Mouse (Mus musculus): ENCODE data around the gene 1700016H13Rik.

Gene 1700016H13Rik

DNA sequence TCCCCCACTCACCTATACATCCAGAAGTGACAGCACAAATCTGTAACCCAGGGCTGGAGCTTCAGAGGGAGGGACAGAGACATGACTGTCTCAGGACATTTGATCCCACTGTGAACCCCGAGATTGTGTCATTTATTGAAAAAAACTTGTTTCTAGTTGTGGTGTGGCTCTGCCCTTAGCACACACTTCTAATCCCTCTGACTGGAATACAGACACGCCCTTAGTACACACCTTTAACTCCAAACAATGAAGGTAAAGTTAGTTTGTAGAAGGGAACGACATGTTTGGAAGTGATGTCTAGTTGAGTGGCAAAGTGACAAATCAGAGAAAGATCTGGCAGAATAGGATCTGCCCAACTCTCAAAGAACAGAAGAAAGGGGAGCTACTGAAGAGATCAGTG, 16.0 kb upstream of the 1700016H13Rik start:
- DNase-seq, result no peak

GRCm38 (mm10) chr5:103665876-103666275, 10.1 kb upstream of the 1700016H13Rik start:
- DNase-seq, result no peak

- DNase-seq, result no peak
These were observed 9.1 kb upstream of the 1700016H13Rik start for GRCm38 (mm10) chr5:103664932-103665331.

GRCm38 (mm10) chr5:103659571-103659970, 3.8 kb upstream of the 1700016H13Rik start:
- peak; percentile 9 to 36 for DNase-seq

- peak in 1 of 2 experiments; percentile 6 for DNase-seq
These were observed 3.1 kb upstream of the 1700016H13Rik start for GRCm38 (mm10) chr5:103658921-103659320.

GRCm38 (mm10) chr5:103654780-103655179, 1.0 kb downstream of the 1700016H13Rik start:
- DNase-seq, result no peak

DNA sequence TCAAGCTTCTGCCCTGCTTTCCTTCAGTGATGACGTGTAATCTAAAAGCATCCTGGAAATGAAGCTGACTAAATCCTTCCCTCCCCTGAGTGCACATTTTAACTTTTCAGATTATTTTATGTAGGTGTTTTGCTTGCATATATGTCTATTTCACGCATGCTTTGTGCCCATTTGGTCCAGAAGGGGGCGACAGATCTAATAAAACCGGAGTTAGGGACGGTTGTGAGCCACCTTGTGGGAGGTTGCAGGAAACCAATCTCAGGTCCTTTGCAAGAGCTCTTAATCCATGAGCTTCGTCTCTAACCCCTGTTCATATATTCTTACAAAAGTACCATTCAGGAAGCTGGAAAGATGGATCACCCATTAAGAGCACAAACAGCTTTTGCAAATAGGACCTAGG, 1.6 kb downstream of the 1700016H13Rik start:
- no peak for DNase-seq

DNA sequence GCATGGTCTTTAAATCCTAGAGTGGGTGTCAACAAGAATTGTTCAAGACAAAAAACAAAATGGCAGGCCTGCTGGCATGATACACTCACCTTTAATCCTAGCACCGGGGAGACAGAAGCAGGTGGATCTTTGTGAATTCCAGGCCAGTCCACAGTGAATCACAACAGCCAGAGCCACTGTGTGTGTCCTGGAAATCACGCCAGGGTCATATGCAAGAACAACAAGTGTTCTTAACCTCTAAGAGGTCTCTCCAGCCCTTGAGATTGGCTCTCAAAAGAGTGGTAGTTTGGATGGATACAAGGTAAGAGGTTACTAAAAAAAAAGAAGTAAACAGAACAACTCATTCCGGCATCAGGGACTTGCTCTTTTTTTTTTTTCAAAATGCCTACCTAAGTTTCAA, 8.5 kb downstream of the 1700016H13Rik start:
- DNase-seq, result no peak

DNA sequence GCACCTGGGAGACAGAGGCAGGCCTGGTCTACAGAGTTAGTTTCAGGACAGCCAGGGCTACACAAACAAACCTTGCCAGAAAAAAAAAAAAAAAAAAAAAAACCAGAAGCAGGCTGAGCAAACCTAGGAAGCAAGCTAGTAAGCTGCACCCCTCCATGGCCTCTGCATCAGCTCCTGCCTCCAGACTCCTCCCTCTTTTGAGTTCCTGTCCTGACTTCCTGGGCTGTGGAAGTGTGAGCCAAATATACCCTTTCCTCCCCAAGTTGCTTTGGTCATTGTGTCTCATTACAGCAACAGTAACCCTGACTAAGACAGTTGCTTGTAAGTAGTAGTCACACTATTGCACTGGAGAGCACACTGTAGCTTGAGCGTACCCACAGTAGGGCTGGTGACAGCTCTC, 11.6 kb downstream of the 1700016H13Rik start:
- no peak for DNase-seq

DNA sequence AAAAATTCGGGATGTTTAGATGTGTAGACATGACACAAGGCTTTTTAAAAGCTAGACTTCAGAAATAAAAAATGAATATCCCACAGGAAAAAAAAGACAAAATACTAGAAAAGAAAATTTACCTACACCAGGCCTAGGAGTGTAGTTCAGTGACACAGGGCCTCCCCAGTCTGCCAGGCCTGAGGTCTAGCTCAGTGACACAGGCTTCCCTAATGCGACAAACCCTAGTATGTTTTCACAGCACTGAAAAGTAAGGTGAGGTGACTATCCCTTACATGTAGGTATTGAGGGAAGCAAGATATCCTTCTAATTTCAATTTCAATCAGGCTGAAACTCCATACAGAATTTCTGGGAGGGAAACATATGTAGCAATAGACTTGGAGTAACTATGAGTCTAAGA, 18.6 kb downstream of the 1700016H13Rik start:
- no peak for DNase-seq

- DNase-seq, result no peak
These were observed 25.8 kb downstream of the 1700016H13Rik start for GRCm38 (mm10) chr5:103629854-103630580.

GRCm38 (mm10) chr5:103629111-103629764, 26.6 kb downstream of the 1700016H13Rik start, which contains the start of gene Slc10a6:
TSS of gene Slc10a6 (minus strand) at chr5:103629403.
- peak; percentile 6 to 16 for DNase-seq

DNA sequence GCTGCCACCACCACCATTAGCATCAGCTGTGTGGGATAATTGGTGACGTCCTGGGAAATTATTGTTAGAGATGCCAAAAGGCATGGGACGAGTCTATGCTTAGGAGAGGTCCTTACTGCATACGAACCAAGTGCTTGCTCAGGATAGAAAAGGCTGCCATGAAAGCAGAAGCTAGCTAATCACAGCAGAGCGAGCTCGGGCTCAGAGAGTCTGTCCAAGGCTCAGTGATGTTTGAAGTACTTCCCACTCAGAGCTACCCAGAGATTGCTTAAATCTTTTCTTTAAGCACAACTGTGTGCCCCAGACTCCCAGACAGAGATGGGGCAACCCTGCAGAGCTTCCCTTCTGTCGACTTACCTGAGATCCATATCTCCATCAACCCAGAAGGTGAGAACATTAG, 27.3 kb downstream of the 1700016H13Rik start:
- no peak for DNase-seq

GRCm38 (mm10) chr5:103624831-103625230, 31.0 kb downstream of the 1700016H13Rik start:
- no peak for DNase-seq

GRCm38 (mm10) chr5:103622321-103622720, 33.5 kb downstream of the 1700016H13Rik start:
- no peak for DNase-seq

DNA sequence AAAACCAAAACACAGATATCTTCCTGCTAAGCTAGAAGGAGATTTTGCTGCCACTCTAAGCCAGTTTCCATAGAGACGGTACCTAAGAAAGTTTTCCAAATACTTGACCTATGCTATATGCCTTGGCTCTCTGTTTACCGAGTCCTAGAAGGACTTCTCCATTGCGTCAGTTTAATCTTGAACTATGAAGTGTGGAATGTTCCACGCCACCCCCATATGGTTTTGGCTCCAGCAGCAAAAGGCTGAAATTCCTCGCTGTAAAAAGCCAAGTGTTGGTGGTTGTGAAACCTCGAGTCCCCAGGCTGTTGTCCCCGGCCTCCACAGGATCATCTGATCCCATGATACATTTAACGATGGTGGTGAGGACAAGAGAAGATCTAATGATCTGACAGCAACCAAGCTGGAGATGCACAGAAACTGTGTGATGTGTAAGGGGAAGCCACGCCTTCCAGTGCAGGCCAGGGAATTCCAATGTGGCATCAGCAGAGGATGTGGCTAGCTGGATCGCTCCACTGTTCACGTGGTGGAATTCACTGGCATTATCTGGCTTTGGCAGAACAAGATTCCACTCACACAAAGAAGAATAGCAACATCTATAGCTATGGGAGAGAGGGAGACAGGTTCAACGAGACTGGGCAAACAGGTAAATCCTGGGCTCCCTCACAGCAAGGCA, 35.4 kb downstream of the 1700016H13Rik start:
- DNase-seq, result no peak

- no peak for DNase-seq
These were observed 38.6 kb downstream of the 1700016H13Rik start for GRCm38 (mm10) chr5:103617191-103617590.

- no peak for DNase-seq
These were observed 41.5 kb downstream of the 1700016H13Rik start for GRCm38 (mm10) chr5:103614356-103614755.

DNA sequence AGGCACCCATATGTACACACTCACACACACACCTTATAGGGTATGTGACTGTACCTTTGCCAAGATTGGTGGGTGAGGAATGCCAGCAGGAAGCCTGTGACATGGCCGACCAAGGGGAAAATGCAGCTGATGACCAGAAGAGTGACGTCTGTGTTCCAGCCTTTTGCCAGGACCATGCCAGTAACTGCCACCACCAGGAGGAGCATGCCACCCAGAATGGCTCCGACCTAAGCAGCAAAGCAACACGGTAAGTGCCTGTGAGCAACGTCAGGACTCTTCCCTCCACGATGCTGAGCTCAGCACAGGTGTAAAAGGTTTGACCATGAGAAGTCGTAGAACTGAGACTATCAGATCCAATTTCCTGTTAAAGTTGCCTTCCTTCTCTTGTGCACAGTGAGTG, 43.5 kb downstream of the 1700016H13Rik start:
- DNase-seq, result no peak

DNA sequence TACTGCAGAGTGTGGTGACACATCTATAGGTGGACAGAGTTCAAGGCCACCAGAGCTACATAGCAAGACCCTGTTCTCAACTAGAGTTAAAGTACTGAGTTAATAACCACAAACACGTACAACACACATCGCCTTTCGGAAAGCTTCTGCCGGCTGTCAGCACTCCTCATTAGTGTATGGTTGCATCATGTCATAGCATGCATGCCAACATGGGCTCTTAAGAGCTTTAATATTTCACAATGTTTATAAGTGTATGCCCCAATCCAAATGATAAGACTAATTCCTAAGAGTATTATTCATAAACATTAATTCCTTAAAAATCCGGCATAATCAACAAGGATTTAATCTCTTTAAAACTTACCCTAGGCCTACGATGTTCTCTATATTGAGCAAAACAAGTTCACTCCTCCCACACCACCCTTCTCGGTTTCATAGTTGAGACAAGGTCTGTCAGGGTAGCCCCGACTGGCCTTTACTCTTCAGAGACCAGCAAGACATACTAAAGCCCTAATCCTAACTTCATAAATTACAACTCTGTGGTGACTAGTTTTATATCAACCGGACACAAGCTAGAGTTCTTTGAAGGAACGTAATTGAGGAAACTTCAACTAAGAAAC, 44.8 kb downstream of the 1700016H13Rik start:
- DNase-seq, result no peak

- DNase-seq, result no peak
These were observed 45.7 kb downstream of the 1700016H13Rik start for GRCm38 (mm10) chr5:103610148-103610547.

DNA sequence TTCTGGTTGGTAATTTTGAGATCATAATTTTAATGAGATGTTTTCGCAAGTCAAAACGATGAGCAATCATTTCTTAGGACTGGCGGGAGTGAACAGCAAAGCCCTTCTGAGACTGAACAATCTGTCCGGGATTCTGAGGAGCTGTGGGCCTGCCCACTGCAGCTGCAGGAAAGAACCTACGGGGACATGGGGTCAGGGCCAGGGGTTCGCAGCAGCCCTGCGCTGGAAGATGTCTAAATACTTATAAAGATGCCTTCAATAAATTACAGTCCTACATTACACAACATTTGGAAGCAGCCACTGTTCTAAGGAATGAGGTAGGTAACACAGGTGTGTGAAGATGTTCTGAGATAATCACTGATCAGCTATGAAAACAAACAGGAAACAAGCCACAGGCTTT, 50.1 kb downstream of the 1700016H13Rik start:
- DNase-seq, result no peak

Measured in cerebellum, adult 18-20 months (tissue).